Comparison of ENCODE assay signal across 14 mouse cellular contexts in genomic region chr10:21847026-21847820, GRCm38 (mm10). TPM values are rescaled to one million over a fixed set of nuclear protein-coding genes. Genes with fewer than 3 reads are reported as not detected.
DNase-seq lines count a peak whose midpoint lies in the region; ATAC-seq lines count a peak whose summit lies in the region.
"Had no signal": no experiment of that assay in that cellular context is flagged by ENCODE, and none has a peak within 500 bp of the region (broad histone marks: within the 10 kb centered on the region; RNA-seq: fewer than 3 reads in every experiment).

No protein-coding gene starts in this region.

- no peaks in the 10 kb centered on the region for H3K27me3 ChIP-seq in heart, embryonic 11.5 days (ENCODE audit: control insufficient read depth, insufficient read depth, low read length)
- H3K27me3 ChIP-seq in embryonic facial prominence, embryonic 15.5 days, result no peaks in the 10 kb centered on the region
- H3K27me3 ChIP-seq: forebrain, embryonic 12.5 days had no signal

- DNase-seq in heart, adult 11 months, result peak; percentile 50
- DNase-seq in ES-CJ7 (ENCODE audit: low read depth, low spot score), result peak; percentile 65
- DNase-seq in lung, postnatal 36 days, result peak; percentile 71
- DNase-seq in cerebellum, adult 11 months, result no peak
- no peak for DNase-seq in cerebellum, adult 9-11 months
- DNase-seq: B cell, adult 2 months; gastrocnemius, postnatal 25 days; heart, postnatal 14 days; liver; right cerebral cortex, postnatal 14 days had no signal

- H3K9ac ChIP-seq in heart, embryonic 11.5 days (ENCODE audit: low read depth, low read length), result no peak overlapping the region
- no peak overlapping the region for H3K9ac ChIP-seq in embryonic facial prominence, embryonic 15.5 days
- H3K9ac ChIP-seq: forebrain, embryonic 12.5 days had no signal

- no peak overlapping the region for H3K4me2 ChIP-seq in heart, embryonic 11.5 days
- H3K4me2 ChIP-seq in embryonic facial prominence, embryonic 15.5 days (replicated peaks), result no peak overlapping the region
- H3K4me2 ChIP-seq: forebrain, embryonic 12.5 days had no signal

- no peaks in the 10 kb centered on the region for H3K36me3 ChIP-seq in heart, embryonic 11.5 days (ENCODE audit: control insufficient read depth, insufficient read depth, low read length)
- H3K36me3 ChIP-seq in embryonic facial prominence, embryonic 15.5 days, result no peaks in the 10 kb centered on the region
- H3K36me3 ChIP-seq: forebrain, embryonic 12.5 days had no signal

- 81% methylated on average over 11 of the region's 11 CpGs for WGBS in heart, embryonic 11.5 days (ENCODE audit: insufficient replicate concordance)
- 61% methylated on average over 11 of the region's 11 CpGs for WGBS in embryonic facial prominence, embryonic 15.5 days

- no peak overlapping the region for H3K27ac ChIP-seq in heart, embryonic 11.5 days (ENCODE audit: low read depth, low read length)
- peak overlapping the region; percentile 75 for H3K27ac ChIP-seq in embryonic facial prominence, embryonic 15.5 days (replicated peaks)
- H3K27ac ChIP-seq: forebrain, embryonic 12.5 days had no signal

- no peak overlapping the region for H3K4me3 ChIP-seq in heart, embryonic 11.5 days (ENCODE audit: low read depth, low read length)
- no peak overlapping the region for H3K4me3 ChIP-seq in embryonic facial prominence, embryonic 15.5 days (replicated peaks)
- H3K4me3 ChIP-seq: forebrain, embryonic 12.5 days had no signal

- no peaks in the 10 kb centered on the region for H3K9me3 ChIP-seq in heart, embryonic 11.5 days (replicated peaks; ENCODE audit: control insufficient read depth, low read length)
- H3K9me3 ChIP-seq in embryonic facial prominence, embryonic 15.5 days (replicated peaks), result no peaks in the 10 kb centered on the region
- H3K9me3 ChIP-seq: forebrain, embryonic 12.5 days had no signal

- H3K4me1 ChIP-seq in heart, embryonic 11.5 days (ENCODE audit: control insufficient read depth, insufficient read depth, low read length), result peaks cover 4% of the 10 kb centered on the region; the same call in 1 of the 2 replicates
- 0 out of 2 replicates have a peak, but pooled peaks cover 5% of the 10 kb centered on the region for H3K4me1 ChIP-seq in embryonic facial prominence, embryonic 15.5 days
- H3K4me1 ChIP-seq: forebrain, embryonic 12.5 days had no signal

- no peak for ATAC-seq in heart, embryonic 11.5 days (replicated peaks; ENCODE audit: insufficient number of reproducible peaks, low FRiP score, low TSS enrichment)
- peak; percentile 58; the same call in 1 of the 2 replicates for ATAC-seq in embryonic facial prominence, embryonic 15.5 days (ENCODE audit: insufficient number of reproducible peaks, low FRiP score, low TSS enrichment, low read depth)
- no peak for ATAC-seq in cerebellum, adult (ENCODE audit: insufficient number of reproducible peaks, low FRiP score, low TSS enrichment)

RNA-seq across cellular contexts. Expression of gene Sgk1, which starts 34.8 kb away (rescaled TPM):
- 22.2 and 26.7 TPM in 2 replicates for polyA plus RNA-seq in heart, embryonic 11.5 days (2014; fragmentation: Nextera tagmentation; extraction: Ambion mirVana)
- polyA plus RNA-seq in embryonic facial prominence, embryonic 15.5 days (2015; fragmentation: Nextera tagmentation; extraction: Ambion mirVana), result 50.1 and 50.5 TPM in 2 replicates

Comparison
In these comparisons a context has a peak if more than half of its experiments do, and no peak if none do; other contexts are left out.
1. DNase-seq: peak in heart, adult 11 months (single experiment), ES-CJ7 (single experiment) and lung, postnatal 36 days (single experiment); none in cerebellum, adult 11 months (single experiment) and cerebellum, adult 9-11 months (single experiment).